Mouse (Mus musculus): Measurements from ENCODE around the gene Gm20388. TPM values are rescaled to one million over a fixed set of nuclear protein-coding genes. Genes with fewer than 3 reads are reported as not detected.

Gene Gm20388
- polyA plus RNA-seq, 1 experiment from 2014 or later, result 47.1 TPM

DNA sequence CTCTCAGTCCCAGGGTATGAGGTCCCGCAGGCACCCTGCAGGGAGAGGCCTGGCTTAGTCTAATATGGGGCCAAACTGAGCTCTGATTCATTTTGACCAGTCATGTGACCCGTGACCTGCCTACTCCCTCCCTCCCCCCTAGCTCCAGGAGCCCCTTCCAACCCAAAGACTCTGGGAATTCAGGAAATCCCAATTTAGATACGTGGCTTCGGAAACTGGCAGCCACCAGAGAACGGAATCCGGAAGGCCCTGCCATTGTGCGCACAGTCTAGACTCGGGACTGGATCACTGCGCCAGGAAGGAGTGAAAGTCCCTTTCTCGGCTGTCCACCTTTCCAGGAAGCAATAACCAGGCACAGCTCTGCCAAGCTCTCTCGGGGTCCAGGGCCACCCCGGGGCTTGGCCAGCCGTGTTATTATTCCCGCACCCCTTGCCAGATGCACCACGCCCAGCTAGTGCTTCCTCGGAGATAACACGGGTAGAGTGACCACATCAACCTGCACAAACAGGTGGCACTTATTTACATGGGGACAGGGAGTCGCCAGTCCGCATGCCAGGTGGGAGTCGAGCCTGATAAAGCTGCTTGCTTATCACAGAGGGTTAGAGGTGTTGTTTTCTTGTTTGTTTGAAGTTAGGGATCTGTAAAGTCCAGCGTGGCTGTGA lies 1352.2 kb downstream of the Gm20388 start:
- no peak overlapping the region for H3K27ac ChIP-seq
- H3K79me2 ChIP-seq (ENCODE audit: inconsistent target), result no peaks in the 10 kb centered on the region
- H3K4me3 ChIP-seq (ENCODE audit: inconsistent target), result no peak overlapping the region
- no peaks in the 10 kb centered on the region for H3K36me3 ChIP-seq (ENCODE audit: inconsistent target)
- 23% methylated on average over 21 of the region's 21 CpGs for WGBS (ENCODE audit: missing documents)

- Histone ChIP-seq H3K79me2 (ENCODE audit: inconsistent target) (no peaks in the 10 kb centered on the region), H3K4me3 (ENCODE audit: inconsistent target) (no peak overlapping the region), H3K36me3 (ENCODE audit: inconsistent target) (no peaks in the 10 kb centered on the region), H3K27ac (no peak overlapping the region)
- WGBS (ENCODE audit: missing documents), result 70% methylated on average over 13 of the region's 14 CpGs
These were observed 1352.7 kb downstream of the Gm20388 start for GRCm38 (mm10) chr8:121263390-121263775.

DNA sequence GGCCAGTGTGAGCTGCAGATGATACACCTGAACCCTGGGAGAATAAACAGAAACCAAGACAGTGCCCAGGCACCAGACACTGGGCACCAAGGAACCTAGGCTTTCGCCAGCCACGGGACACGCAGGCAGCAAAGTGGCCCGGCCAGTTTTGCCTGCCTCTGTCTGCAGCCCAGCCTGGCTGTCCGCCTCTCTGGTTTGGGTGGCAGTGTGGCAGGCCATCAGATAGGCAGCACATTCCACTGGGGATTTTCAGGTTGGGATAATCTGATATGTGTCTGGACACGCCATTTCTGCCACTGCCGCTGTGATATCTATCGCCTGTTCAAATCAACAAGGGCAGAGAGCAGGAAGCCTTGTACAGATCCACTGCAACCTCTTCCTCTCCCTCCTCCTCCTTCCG lies 1353.6 kb downstream of the Gm20388 start:
- WGBS (ENCODE audit: missing documents), result 89% methylated on average over 9 of the region's 9 CpGs

GRCm38 (mm10) chr8:121271542-121271941 lies 1360.9 kb downstream of the Gm20388 start:
- no peaks in the 10 kb centered on the region for H3K36me3 ChIP-seq (ENCODE audit: inconsistent target)
- WGBS (ENCODE audit: missing documents), result 88% methylated on average over 8 of the region's 8 CpGs

More for the DNA sequence above, 1353.6 kb downstream of the Gm20388 start:
- H3K79me2 ChIP-seq (ENCODE audit: inconsistent target), result no peaks in the 10 kb centered on the region
- H3K36me3 ChIP-seq (ENCODE audit: inconsistent target), result no peaks in the 10 kb centered on the region
- H3K4me3 ChIP-seq (ENCODE audit: inconsistent target), result no peak overlapping the region
- H3K27ac ChIP-seq, result no peak overlapping the region

DNA sequence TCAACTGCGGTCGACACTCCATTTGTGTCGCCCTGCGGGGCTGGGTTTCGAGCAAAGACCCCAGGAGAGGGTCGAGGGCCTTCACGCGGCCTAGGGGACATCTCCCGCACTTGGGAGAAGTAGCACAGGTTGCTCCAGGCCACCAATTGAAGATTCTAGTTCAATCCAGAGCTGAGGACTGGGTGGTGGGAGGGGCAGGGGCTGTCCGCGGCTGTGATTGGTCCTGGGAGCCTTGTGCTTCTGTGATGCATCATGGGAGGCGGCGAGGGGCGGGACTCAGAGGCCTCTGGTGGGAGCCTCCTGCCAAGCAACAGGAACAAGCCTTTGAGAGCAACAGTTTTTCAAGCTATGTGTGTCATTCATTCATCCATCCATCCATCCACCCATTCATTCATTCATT lies 1362.6 kb downstream of the Gm20388 start:
- no peak overlapping the region for H3K4me3 ChIP-seq (ENCODE audit: inconsistent target)

More at GRCm38 (mm10) chr8:121271542-121271941, 1360.9 kb downstream of the Gm20388 start:
- Histone ChIP-seq H3K27ac (no peak overlapping the region), H3K79me2 (ENCODE audit: inconsistent target) (no peaks in the 10 kb centered on the region), H3K4me3 (ENCODE audit: inconsistent target) (no peak overlapping the region)

DNA sequence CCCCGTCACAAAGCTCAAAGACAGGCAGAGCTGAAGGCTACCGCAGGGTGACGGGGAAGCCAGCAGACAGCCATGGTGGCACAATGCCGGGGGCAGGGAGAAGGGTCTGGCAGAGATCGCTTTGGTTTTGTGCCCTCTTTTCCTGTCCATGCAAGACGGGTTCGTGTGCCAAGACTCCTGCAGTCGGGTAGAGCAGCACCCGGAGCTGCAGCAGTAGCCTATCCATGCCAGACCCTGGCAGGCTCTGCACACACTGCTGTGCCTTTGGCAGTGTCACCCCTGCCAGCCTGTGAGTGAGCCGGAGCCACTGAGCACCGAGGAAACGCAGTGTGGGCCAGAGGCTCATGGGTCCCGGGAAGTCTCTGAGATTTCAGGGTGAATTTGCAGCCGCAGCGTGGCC lies 1363.0 kb downstream of the Gm20388 start:
- H3K79me2 ChIP-seq (ENCODE audit: inconsistent target), result no peaks in the 10 kb centered on the region
- 92% methylated on average over 10 of the region's 15 CpGs for WGBS (ENCODE audit: missing documents)
- no peak overlapping the region for H3K4me3 ChIP-seq (ENCODE audit: inconsistent target)
- H3K36me3 ChIP-seq (ENCODE audit: inconsistent target), result no peaks in the 10 kb centered on the region
- H3K27ac ChIP-seq, result no peak overlapping the region

More for the DNA sequence above, 1362.6 kb downstream of the Gm20388 start:
- WGBS (ENCODE audit: missing documents), result 47% methylated on average over 12 of the region's 14 CpGs
- H3K27ac ChIP-seq, result no peak overlapping the region
- H3K36me3 ChIP-seq (ENCODE audit: inconsistent target), result no peaks in the 10 kb centered on the region
- no peaks in the 10 kb centered on the region for H3K79me2 ChIP-seq (ENCODE audit: inconsistent target)

DNA sequence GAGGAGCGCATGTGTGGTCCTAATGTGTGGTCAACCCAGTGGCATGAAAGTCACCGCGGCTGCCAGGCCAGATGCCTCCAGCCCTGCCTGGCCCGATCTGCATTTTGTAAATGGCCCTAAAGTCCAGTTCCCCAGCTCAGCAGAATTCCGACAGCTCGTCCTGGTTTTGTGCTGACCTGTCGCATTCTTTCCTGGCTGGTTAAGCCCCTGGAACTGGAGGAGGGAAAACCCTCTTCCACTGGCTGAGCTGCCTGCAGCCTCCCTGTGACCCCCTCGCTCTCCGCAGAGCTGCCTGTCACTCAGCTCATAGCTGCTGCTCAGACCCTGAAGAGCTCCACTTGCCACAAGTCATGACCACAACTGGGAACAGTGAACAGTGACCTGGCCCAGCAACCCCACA lies 1369.8 kb downstream of the Gm20388 start:
- Histone ChIP-seq H3K27ac (no peak overlapping the region), H3K79me2 (ENCODE audit: inconsistent target) (no peaks in the 10 kb centered on the region), H3K4me3 (ENCODE audit: inconsistent target) (no peak overlapping the region), H3K36me3 (ENCODE audit: inconsistent target) (no peaks in the 10 kb centered on the region)
- WGBS (ENCODE audit: missing documents), result 86% methylated on average over 9 of the region's 9 CpGs

DNA sequence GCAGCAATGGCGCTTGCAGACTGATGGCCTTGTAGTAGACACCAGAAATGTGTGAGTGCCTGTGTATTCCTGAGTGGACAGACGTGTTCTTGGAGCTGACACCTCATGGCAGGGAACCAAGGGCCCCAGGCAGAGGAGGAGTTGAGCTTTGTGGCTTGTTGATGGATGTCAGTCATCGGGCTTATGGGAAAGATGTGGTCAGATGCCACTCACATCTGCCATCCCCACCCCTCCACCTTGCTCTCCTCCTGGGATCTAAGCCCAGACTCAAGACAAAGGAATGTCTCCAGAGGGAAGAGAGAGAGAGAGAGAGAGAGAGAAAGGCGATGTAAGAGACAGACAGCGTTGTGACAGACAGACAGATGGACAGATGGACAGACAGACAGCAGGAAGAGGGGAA lies 1378.7 kb downstream of the Gm20388 start:
- WGBS (ENCODE audit: missing documents), result 84% methylated on average over 5 of the region's 5 CpGs
- no peak overlapping the region for H3K27ac ChIP-seq
- H3K79me2 ChIP-seq (ENCODE audit: inconsistent target), result no peaks in the 10 kb centered on the region
- H3K36me3 ChIP-seq (ENCODE audit: inconsistent target), result no peaks in the 10 kb centered on the region
- no peak overlapping the region for H3K4me3 ChIP-seq (ENCODE audit: inconsistent target)

- Histone ChIP-seq H3K27ac (no peak overlapping the region), H3K4me3 (ENCODE audit: inconsistent target) (no peak overlapping the region), H3K79me2 (ENCODE audit: inconsistent target) (no peaks in the 10 kb centered on the region), H3K36me3 (ENCODE audit: inconsistent target) (no peaks in the 10 kb centered on the region)
- WGBS (ENCODE audit: missing documents), result 90% methylated on average over 17 of the region's 17 CpGs
These were observed 1379.9 kb downstream of the Gm20388 start for GRCm38 (mm10) chr8:121290547-121290946.

- 85% methylated on average over 10 of the region's 10 CpGs for WGBS (ENCODE audit: missing documents)
- H3K27ac ChIP-seq, result no peak overlapping the region
- H3K36me3 ChIP-seq (ENCODE audit: inconsistent target), result no peaks in the 10 kb centered on the region
These were observed 1382.8 kb downstream of the Gm20388 start for GRCm38 (mm10) chr8:121293418-121293817.

GRCm38 (mm10) chr8:121294234-121295108 lies 1383.8 kb downstream of the Gm20388 start:
- no peaks in the 10 kb centered on the region for H3K36me3 ChIP-seq (ENCODE audit: inconsistent target)
- H3K4me3 ChIP-seq (ENCODE audit: inconsistent target), result no peak overlapping the region
- 47% methylated on average over 29 of the region's 29 CpGs for WGBS (ENCODE audit: missing documents)
- H3K27ac ChIP-seq, result no peak overlapping the region
- no peaks in the 10 kb centered on the region for H3K79me2 ChIP-seq (ENCODE audit: inconsistent target)

More at GRCm38 (mm10) chr8:121293418-121293817, 1382.8 kb downstream of the Gm20388 start:
- Histone ChIP-seq H3K4me3 (ENCODE audit: inconsistent target) (no peak overlapping the region), H3K79me2 (ENCODE audit: inconsistent target) (no peaks in the 10 kb centered on the region)

- no peak overlapping the region for H3K27ac ChIP-seq
- 85% methylated on average over 7 of the region's 7 CpGs for WGBS (ENCODE audit: missing documents)
- no peak overlapping the region for H3K4me3 ChIP-seq (ENCODE audit: inconsistent target)
These were observed 1385.4 kb downstream of the Gm20388 start for GRCm38 (mm10) chr8:121296082-121296481.

DNA sequence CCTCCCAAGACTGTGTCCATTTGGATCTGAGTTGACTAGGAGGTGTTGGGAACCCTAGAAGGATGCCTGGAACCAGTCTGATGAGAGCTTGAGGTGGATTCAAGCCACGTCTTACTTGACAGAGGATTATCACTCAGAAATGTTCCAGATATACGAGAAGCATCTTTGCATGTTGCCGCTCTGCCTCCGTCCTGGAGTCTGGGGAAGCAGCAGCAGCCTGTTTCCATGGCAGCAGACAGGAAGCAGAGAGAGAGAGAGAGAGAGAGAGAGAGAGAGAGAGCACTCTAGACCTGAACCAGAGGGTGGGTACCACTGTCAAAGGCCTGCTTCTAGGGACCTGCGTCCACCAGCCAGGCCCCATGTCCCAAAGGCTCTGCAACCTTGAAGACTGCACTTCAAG lies 1386.0 kb downstream of the Gm20388 start:
- WGBS (ENCODE audit: missing documents), result 94% methylated on average over 5 of the region's 5 CpGs
- no peaks in the 10 kb centered on the region for H3K36me3 ChIP-seq (ENCODE audit: inconsistent target)
- no peak overlapping the region for H3K27ac ChIP-seq
- no peaks in the 10 kb centered on the region for H3K79me2 ChIP-seq (ENCODE audit: inconsistent target)
- H3K4me3 ChIP-seq (ENCODE audit: inconsistent target), result no peak overlapping the region

More at GRCm38 (mm10) chr8:121296082-121296481, 1385.4 kb downstream of the Gm20388 start:
- H3K79me2 ChIP-seq (ENCODE audit: inconsistent target), result no peaks in the 10 kb centered on the region
- no peaks in the 10 kb centered on the region for H3K36me3 ChIP-seq (ENCODE audit: inconsistent target)

- Histone ChIP-seq H3K27ac (no peak overlapping the region), H3K4me3 (ENCODE audit: inconsistent target) (no peak overlapping the region), H3K36me3 (ENCODE audit: inconsistent target) (no peaks in the 10 kb centered on the region), H3K79me2 (ENCODE audit: inconsistent target) (no peaks in the 10 kb centered on the region)
- WGBS (ENCODE audit: missing documents), result 87% methylated on average over 9 of the region's 9 CpGs
These were observed 1386.7 kb downstream of the Gm20388 start for GRCm38 (mm10) chr8:121297299-121297698.

- Histone ChIP-seq H3K79me2 (ENCODE audit: inconsistent target) (no peaks in the 10 kb centered on the region), H3K27ac (no peak overlapping the region), H3K4me3 (ENCODE audit: inconsistent target) (no peak overlapping the region), H3K36me3 (ENCODE audit: inconsistent target) (no peaks in the 10 kb centered on the region)
- WGBS (ENCODE audit: missing documents), result 86% methylated on average over 4 of the region's 4 CpGs
These were observed 1389.4 kb downstream of the Gm20388 start for GRCm38 (mm10) chr8:121300066-121300465.

Data from macrophage (primary cell).